Mouse (Mus musculus) ES-E14 (cell line): ENCODE results near the gene Usp29.

Experiments
- HCFC1 ChIP-seq: IDR thresholded peaks from 2 replicates; pipeline ENCODE4 v1.6.1; 2012; ENCODE audit warnings: low read length, inconsistent platforms, borderline replicate concordance; ENCODE audit not compliant: insufficient read depth
- MAFK ChIP-seq: IDR thresholded peaks from 2 replicates; pipeline ENCODE4 v1.6.1; 2014; ENCODE audit warnings: mild to moderate bottlenecking, low read depth, low read length, inconsistent platforms; ENCODE audit not compliant: insufficient read depth

DNA sequence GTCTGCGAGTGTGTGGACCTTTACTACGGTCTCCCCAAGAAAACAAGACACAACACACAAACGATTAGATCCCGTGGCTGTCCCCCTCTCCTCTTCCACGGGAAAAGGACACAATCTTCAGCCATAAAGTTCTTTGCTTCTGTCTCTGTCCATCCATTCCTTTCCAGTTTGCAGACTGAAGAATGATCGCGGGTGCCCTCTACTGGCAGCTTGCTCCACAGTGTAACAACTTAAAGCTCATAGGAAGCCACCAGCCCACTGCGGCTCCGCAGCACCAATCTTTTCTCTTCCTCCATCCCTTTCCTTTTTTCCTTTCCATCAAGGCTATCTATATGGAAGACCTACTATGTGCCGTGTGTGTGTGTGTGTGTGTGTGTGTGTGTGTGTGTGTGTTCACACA lies 187.9 kb downstream of the Usp29 start:
- TF ChIP-seq HCFC1 (no peak), MAFK (no peak)
